Mouse (Mus musculus): ENCODE measurements around the gene Nap1l1.

- TF ChIP-seq MAZ (IDR thresholded peaks at IDR 0.05; ENCODE audit: low read depth, low read length): no peak
- TF ChIP-seq POLR2A (IDR thresholded peaks at IDR 0.05; ENCODE audit: low read depth, low read length): no peak
- TF ChIP-seq RCOR1 (conservative IDR thresholded peaks at IDR 0.05; ENCODE audit: low read depth, low read length): no peak
- no peak for TF ChIP-seq JUND (conservative IDR thresholded peaks at IDR 0.05; ENCODE audit: low read depth, low read length)
- no peak for TF ChIP-seq KAT2A (IDR thresholded peaks at IDR 0.05; ENCODE audit: insufficient replicate concordance, low read length)
Observed at GRCm38 (mm10) chr10:111543106-111543505, 70.1 kb downstream of the Nap1l1 start.
